Mouse (Mus musculus): ENCODE results near the gene Iars2.

- no peak for TF ChIP-seq CTCF (IDR thresholded peaks at IDR 0.05; ENCODE audit: low read depth, low read length)
- no peak for TF ChIP-seq POLR2A (IDR thresholded peaks at IDR 0.05; ENCODE audit: borderline replicate concordance, low read depth, low read length)
These were observed 33.7 kb upstream of the Iars2 start, which contains the start of gene Eprs for GRCm38 (mm10) chr1:185362677-185363520.
